Mouse (Mus musculus) cortical plate, adult 2 months (tissue): ENCODE data around the gene As3mt.

Experiments
- CTCF ChIP-seq: fragments of 200-500 bp; IDR thresholded peaks from 2 replicates; pipeline ENCODE4 v1.5.1; 2011; ENCODE audit warnings: mild to moderate bottlenecking, control low read depth, low read length; ENCODE audit not compliant: insufficient read depth; ENCODE audit errors: extremely low read depth
- POLR2A ChIP-seq: fragments of 200-500 bp; IDR thresholded peaks from 2 replicates; pipeline ENCODE4 v1.6.1; 2011; ENCODE audit warnings: mild to moderate bottlenecking, low read length, control low read depth; ENCODE audit not compliant: insufficient read depth; ENCODE audit errors: extremely low read depth

DNA sequence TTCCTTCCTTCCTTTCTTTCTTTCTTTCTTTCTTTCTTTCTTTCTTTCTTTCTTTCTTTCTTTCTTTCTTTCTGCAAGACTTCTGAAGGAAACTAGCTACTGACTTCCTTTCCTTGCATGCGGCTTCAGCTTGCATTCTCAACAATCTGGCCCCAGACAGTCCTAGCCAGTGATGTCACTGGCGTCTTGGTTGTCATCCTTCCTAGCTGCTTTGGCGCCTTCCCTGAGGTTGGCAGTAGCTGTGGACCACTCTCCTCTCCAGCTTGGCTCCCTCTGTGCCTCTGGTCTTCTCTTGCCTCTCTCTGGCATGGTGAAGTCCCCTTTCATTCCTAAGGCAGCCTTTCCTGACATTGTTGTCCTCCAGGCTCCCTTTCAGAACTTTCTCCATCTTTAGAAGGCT is 69.6 kb downstream of the As3mt start:
- TF ChIP-seq POLR2A (no peak), CTCF (no peak)
